Mouse (Mus musculus) heart, embryonic 15.5 days (tissue): ENCODE measurements around the gene Rsbn1. TPM values are rescaled to one million over a fixed set of nuclear protein-coding genes. Genes with fewer than 3 reads are reported as not detected.

ENCODE experiments used
- ATAC-seq: fragments of 200-750 bp; cut with Nextera tagmentation; replicated peaks from 2 replicates; pipeline ENCODE4 v1.8.0; 2017; ENCODE audit warnings: low read depth, moderate TSS enrichment; ENCODE audit not compliant: insufficient number of reproducible peaks, insufficient read depth, low FRiP score
- H3K27ac ChIP-seq: fragments of 300-500 bp; sonication (generic); 2 replicates; pipeline ENCODE4 v1.5.1; 2015; ENCODE audit warnings: mild to moderate bottlenecking, inconsistent platforms
- H3K27me3 ChIP-seq: fragments of 300-500 bp; sonication (generic); 2 replicates; pipeline ENCODE4 v1.6.1; 2015; ENCODE audit warnings: inconsistent platforms
- H3K36me3 ChIP-seq: fragments of 300-500 bp; sonication (generic); 2 replicates; pipeline ENCODE4 v1.6.1; 2015; ENCODE audit warnings: mild to moderate bottlenecking, inconsistent platforms
- H3K4me1 ChIP-seq: fragments of 300-500 bp; sonication (generic); replicated peaks from 2 replicates; pipeline ENCODE4 v1.6.1; 2015; ENCODE audit warnings: inconsistent platforms
- H3K4me2 ChIP-seq: fragments of 300-500 bp; sonication (generic); 2 replicates; pipeline ENCODE4 v1.6.1; 2015; ENCODE audit warnings: inconsistent platforms, mild to moderate bottlenecking, moderate library complexity
- H3K4me3 ChIP-seq: fragments of 300-500 bp; sonication (generic); 2 replicates; pipeline ENCODE4 v1.5.1; 2015; ENCODE audit warnings: mild to moderate bottlenecking, inconsistent platforms
- H3K9ac ChIP-seq: fragments of 300-500 bp; sonication (generic); 2 replicates; pipeline ENCODE4 v1.6.1; 2015; ENCODE audit warnings: mild to moderate bottlenecking, inconsistent platforms
- H3K9me3 ChIP-seq: fragments of 300-500 bp; sonication (generic); replicated peaks from 2 replicates; pipeline ENCODE4 v1.6.1; 2016; ENCODE audit warnings: inconsistent platforms
- WGBS: fragments of 180-500 bp; shearing (Covaris S2); methylation state at CpG from one replicate; pipeline ENCODE4 v1.1.7; 2015; ENCODE audit warnings: mixed read lengths; 5-methylcytosine and 5-hydroxymethylcytosine counted together
- polyA plus RNA-seq: library from polyadenylated mRNA; unstranded; fragments of >200 nt; fragmentation: Nextera tagmentation; extraction: Ambion mirVana; gene quantifications from 2 replicates; pipeline ENCODE4 v1.2.1, GENCODE M21; 2015

Rsbn1 gene
- polyA plus RNA-seq, 1 experiment from 2014 or later: 5.8 TPM

GRCm38 (mm10) chr3:103960622-103961021 is 46.7 kb downstream of the Rsbn1 start:
- no peak for ATAC-seq
- WGBS: 85% methylated on average over 3 of the region's 3 CpGs
- Histone ChIP-seq H3K4me2 (no peak overlapping the region), H3K4me3 (no peak overlapping the region), H3K9ac (no peak overlapping the region), H3K27ac (no peak overlapping the region), H3K27me3 (no peaks in the 10 kb centered on the region), H3K4me1 (no peaks in the 10 kb centered on the region), H3K36me3 (peaks cover 22% of the 10 kb centered on the region; the same call in 1 of the 2 replicates), H3K9me3 (no peaks in the 10 kb centered on the region)

GRCm38 (mm10) chr3:103967231-103967630 is 53.3 kb downstream of the Rsbn1 start:
- H3K9ac ChIP-seq: peak overlapping the region; percentile 84
- no peak for ATAC-seq
- H3K9me3 ChIP-seq: no peaks in the 10 kb centered on the region
- 20% methylated on average over 2 of the region's 2 CpGs for WGBS
- H3K4me2 ChIP-seq: peak overlapping the region; percentile 85
- H3K4me1 ChIP-seq: peaks cover 11% of the 10 kb centered on the region; the same call in 1 of the 2 replicates
- H3K27me3 ChIP-seq: no peaks in the 10 kb centered on the region
- H3K36me3 ChIP-seq: peaks cover 20% of the 10 kb centered on the region
- H3K27ac ChIP-seq: peak overlapping the region; percentile 96
- H3K4me3 ChIP-seq: peak overlapping the region; percentile 97

- Histone ChIP-seq H3K27me3 (no peaks in the 10 kb centered on the region), H3K9ac (peak within 1 kb of the TSS; percentile 84), H3K4me2 (peak within 1 kb of the TSS; percentile 85), H3K4me1 (peaks cover 11% of the 10 kb centered on the region; the same call in 1 of the 2 replicates), H3K9me3 (no peaks in the 10 kb centered on the region), H3K27ac (peak within 1 kb of the TSS; percentile 96), H3K36me3 (peaks cover 16% of the 10 kb centered on the region), H3K4me3 (peak within 1 kb of the TSS; percentile 97)
- ATAC-seq: peak; percentile 95
- WGBS: under 1% methylated on average over 69 of the region's 70 CpGs
These were observed 54.2 kb downstream of the Rsbn1 start, which contains the start of gene Phtf1 for GRCm38 (mm10) chr3:103967861-103968691. Phtf1 (plus strand) TSS chr3:103968110.

GRCm38 (mm10) chr3:103968701-103969100 is 54.8 kb downstream of the Rsbn1 start:
- WGBS: under 1% methylated on average over 24 of the region's 24 CpGs

GRCm38 (mm10) chr3:103971157-103971556 is 57.2 kb downstream of the Rsbn1 start:
- no peak overlapping the region for H3K27ac ChIP-seq
- H3K4me1 ChIP-seq: peaks cover 11% of the 10 kb centered on the region; the same call in 1 of the 2 replicates
- no peaks in the 10 kb centered on the region for H3K9me3 ChIP-seq
- no peak for ATAC-seq
- H3K27me3 ChIP-seq: no peaks in the 10 kb centered on the region
- peaks cover 13% of the 10 kb centered on the region for H3K36me3 ChIP-seq
- H3K4me2 ChIP-seq: no peak overlapping the region
- H3K4me3 ChIP-seq: no peak overlapping the region
- 89% methylated on average over 2 of the region's 2 CpGs for WGBS
- no peak overlapping the region for H3K9ac ChIP-seq

More at GRCm38 (mm10) chr3:103968701-103969100, 54.8 kb downstream of the Rsbn1 start:
- peak overlapping the region; percentile 84 for H3K9ac ChIP-seq
- peak overlapping the region; percentile 96 for H3K27ac ChIP-seq
- peak overlapping the region; percentile 85 for H3K4me2 ChIP-seq
- H3K36me3 ChIP-seq: peaks cover 13% of the 10 kb centered on the region
- no peaks in the 10 kb centered on the region for H3K9me3 ChIP-seq
- H3K4me1 ChIP-seq: peaks cover 11% of the 10 kb centered on the region; the same call in 1 of the 2 replicates
- H3K27me3 ChIP-seq: no peaks in the 10 kb centered on the region
- H3K4me3 ChIP-seq: peak overlapping the region; percentile 97
- ATAC-seq: no peak

- no peaks in the 10 kb centered on the region for H3K9me3 ChIP-seq
- 77% methylated on average over 4 of the region's 4 CpGs for WGBS
- no peak for ATAC-seq
These were observed 70.6 kb downstream of the Rsbn1 start for GRCm38 (mm10) chr3:103984556-103984955.

GRCm38 (mm10) chr3:103985194-103985593 is 71.3 kb downstream of the Rsbn1 start:
- Histone ChIP-seq H3K36me3 (peaks cover 15% of the 10 kb centered on the region; the same call in 1 of the 2 replicates), H3K9me3 (no peaks in the 10 kb centered on the region), H3K27me3 (no peaks in the 10 kb centered on the region), H3K27ac (no peak overlapping the region), H3K4me2 (no peak overlapping the region), H3K4me3 (no peak overlapping the region), H3K9ac (no peak overlapping the region), H3K4me1 (no peaks in the 10 kb centered on the region)
- no peak for ATAC-seq
- WGBS: 91% methylated on average over 2 of the region's 2 CpGs

More at GRCm38 (mm10) chr3:103984556-103984955, 70.6 kb downstream of the Rsbn1 start:
- Histone ChIP-seq H3K27ac (no peak overlapping the region), H3K4me1 (no peaks in the 10 kb centered on the region), H3K9ac (no peak overlapping the region), H3K4me2 (no peak overlapping the region), H3K36me3 (peaks cover 15% of the 10 kb centered on the region; the same call in 1 of the 2 replicates), H3K27me3 (no peaks in the 10 kb centered on the region), H3K4me3 (no peak overlapping the region)

- no peaks in the 10 kb centered on the region for H3K4me1 ChIP-seq
- H3K4me2 ChIP-seq: no peak overlapping the region
- no peak for ATAC-seq
- 52% methylated on average over 5 of the region's 5 CpGs for WGBS
- H3K9ac ChIP-seq: no peak overlapping the region
- no peaks in the 10 kb centered on the region for H3K27me3 ChIP-seq
- H3K36me3 ChIP-seq: peaks cover 29% of the 10 kb centered on the region
- H3K9me3 ChIP-seq: no peaks in the 10 kb centered on the region
- H3K27ac ChIP-seq: no peak overlapping the region
- no peak overlapping the region for H3K4me3 ChIP-seq
These were observed 74.0 kb downstream of the Rsbn1 start for GRCm38 (mm10) chr3:103987831-103988432.

- WGBS: 77% methylated on average over 4 of the region's 4 CpGs
- peaks cover 26% of the 10 kb centered on the region for H3K36me3 ChIP-seq
- no peaks in the 10 kb centered on the region for H3K9me3 ChIP-seq
These were observed 75.4 kb downstream of the Rsbn1 start for GRCm38 (mm10) chr3:103989352-103989751.

GRCm38 (mm10) chr3:103991271-103991670 is 77.4 kb downstream of the Rsbn1 start:
- peaks cover 30% of the 10 kb centered on the region for H3K36me3 ChIP-seq
- H3K9ac ChIP-seq: no peak overlapping the region
- H3K27ac ChIP-seq: no peak overlapping the region
- 95% methylated on average over 3 of the region's 3 CpGs for WGBS
- H3K9me3 ChIP-seq: no peaks in the 10 kb centered on the region
- H3K4me3 ChIP-seq: no peak overlapping the region
- ATAC-seq: no peak
- H3K4me2 ChIP-seq: no peak overlapping the region
- no peaks in the 10 kb centered on the region for H3K4me1 ChIP-seq
- H3K27me3 ChIP-seq: no peaks in the 10 kb centered on the region

More at GRCm38 (mm10) chr3:103989352-103989751, 75.4 kb downstream of the Rsbn1 start:
- no peak overlapping the region for H3K27ac ChIP-seq
- no peak overlapping the region for H3K4me3 ChIP-seq
- H3K4me2 ChIP-seq: no peak overlapping the region
- ATAC-seq: no peak
- no peaks in the 10 kb centered on the region for H3K4me1 ChIP-seq
- H3K27me3 ChIP-seq: no peaks in the 10 kb centered on the region
- H3K9ac ChIP-seq: no peak overlapping the region

GRCm38 (mm10) chr3:103998724-103999123 is 84.8 kb downstream of the Rsbn1 start:
- no peaks in the 10 kb centered on the region for H3K27me3 ChIP-seq
- no peak overlapping the region for H3K9ac ChIP-seq
- no peak overlapping the region for H3K27ac ChIP-seq
- no peak for ATAC-seq
- WGBS: 85% methylated on average over 4 of the region's 4 CpGs
- H3K36me3 ChIP-seq: peaks cover 32% of the 10 kb centered on the region
- no peak overlapping the region for H3K4me3 ChIP-seq
- H3K4me1 ChIP-seq: no peaks in the 10 kb centered on the region
- no peak overlapping the region for H3K4me2 ChIP-seq
- H3K9me3 ChIP-seq: no peaks in the 10 kb centered on the region
